Mouse (Mus musculus): ENCODE measurements around the gene Nmt1.

Nmt1 gene

DNA sequence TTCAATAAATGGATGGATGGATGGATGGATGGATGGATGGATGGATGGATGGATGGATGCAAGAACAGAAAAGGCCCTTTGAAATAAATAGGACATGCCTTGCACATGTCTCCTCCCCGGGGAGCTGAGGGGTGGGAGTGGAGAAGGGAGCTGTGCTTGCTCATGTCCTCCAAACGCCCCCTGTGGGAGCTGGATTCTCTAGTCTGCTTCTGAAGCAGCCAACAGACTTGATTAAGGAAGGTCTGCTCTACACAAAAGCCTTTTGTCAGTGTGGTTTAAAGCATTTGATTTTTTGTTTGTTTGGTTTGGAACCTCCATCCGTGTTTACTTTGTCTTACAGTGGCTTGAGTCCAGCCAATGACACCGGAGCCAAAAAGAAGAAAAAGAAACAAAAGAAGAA lies 14.8 kb downstream of the Nmt1 start:
- no peak for DNase-seq (ENCODE audit: low read depth in 1 of 2, low spot score in 2 of 2)

DNA sequence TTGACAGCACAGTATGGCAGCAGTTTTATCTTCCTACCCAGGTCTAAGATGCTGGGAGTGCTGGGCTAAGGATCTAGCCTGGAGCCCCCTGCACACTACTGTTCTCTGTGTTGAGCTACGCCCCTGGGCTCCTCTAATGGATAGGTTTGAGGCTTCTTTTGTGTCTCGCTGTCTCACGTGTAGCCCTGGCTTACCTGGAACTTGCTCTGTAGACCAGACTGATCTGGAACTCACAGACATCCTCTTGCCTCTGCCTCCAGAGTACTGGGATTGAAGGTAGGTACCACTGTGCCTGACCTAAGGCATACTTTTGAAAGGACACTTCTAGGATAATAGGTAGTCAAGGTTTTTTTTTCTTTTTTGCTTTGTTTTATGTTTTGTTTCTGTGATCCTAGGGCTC lies 16.0 kb downstream of the Nmt1 start:
- DNase-seq (ENCODE audit: low read depth in 1 of 2, low spot score in 2 of 2), result no peak

DNA sequence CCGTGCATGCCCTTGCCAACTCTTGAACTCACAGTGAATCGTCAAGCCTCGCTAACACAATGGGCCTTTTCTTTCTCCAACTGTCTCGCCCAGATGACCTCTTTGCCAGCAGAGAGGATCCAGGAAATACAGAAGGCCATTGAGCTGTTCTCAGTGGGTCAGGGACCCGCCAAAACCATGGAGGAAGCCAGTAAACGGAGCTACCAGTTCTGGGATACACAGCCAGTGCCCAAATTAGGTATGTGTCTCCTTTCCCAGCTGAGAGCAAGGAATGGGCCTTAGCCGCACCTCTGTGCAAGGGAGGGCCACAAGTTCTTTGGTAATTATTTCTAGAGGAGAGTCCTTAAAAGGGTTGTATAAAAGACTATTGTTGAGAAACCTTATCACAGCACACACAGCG lies 18.3 kb downstream of the Nmt1 start:
- no peak for DNase-seq (ENCODE audit: low read depth in 1 of 2, low spot score in 2 of 2)

DNA sequence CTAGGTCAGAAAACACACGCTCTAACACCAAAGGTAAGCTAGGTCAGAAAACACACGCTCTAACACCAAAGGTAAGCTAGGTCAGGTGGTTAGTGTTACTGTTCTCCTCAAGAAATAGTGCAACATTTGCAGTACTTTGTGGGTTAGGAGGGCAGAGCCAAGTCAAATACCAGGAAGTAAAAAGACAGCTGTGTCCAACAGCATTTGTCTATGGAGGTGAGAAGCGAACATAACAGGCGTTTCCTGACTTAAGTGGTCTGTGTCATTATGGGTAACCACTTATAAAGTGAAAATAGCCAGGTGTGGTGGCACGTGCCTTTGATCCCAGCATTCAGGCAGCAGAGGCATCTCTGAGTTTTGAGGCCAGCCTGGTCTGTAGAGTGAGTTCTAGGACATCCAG lies 21.6 kb downstream of the Nmt1 start:
- DNase-seq (ENCODE audit: low read depth in 1 of 2, low spot score in 2 of 2), result no peak

DNA sequence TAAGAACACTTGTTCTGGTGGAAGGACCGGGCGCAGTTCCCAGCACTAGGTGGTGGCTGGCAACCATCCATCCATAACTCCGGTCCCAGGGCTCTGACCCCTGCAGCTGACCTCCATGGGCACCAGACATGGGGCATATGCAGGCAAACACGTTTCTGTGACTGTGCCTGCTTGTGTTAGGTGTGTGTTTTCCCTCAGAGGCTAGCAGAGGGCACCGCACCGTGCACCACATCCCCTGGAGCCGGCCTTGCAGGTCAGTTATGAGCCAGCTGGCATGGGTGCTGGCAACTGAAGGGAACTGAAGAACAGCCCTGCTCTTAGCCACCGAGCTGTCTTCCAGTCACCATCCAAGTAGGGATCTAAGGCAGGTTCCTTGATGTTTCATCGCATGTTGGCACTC lies 22.2 kb downstream of the Nmt1 start:
- DNase-seq (ENCODE audit: low read depth in 1 of 2, low spot score in 2 of 2), result no peak

DNA sequence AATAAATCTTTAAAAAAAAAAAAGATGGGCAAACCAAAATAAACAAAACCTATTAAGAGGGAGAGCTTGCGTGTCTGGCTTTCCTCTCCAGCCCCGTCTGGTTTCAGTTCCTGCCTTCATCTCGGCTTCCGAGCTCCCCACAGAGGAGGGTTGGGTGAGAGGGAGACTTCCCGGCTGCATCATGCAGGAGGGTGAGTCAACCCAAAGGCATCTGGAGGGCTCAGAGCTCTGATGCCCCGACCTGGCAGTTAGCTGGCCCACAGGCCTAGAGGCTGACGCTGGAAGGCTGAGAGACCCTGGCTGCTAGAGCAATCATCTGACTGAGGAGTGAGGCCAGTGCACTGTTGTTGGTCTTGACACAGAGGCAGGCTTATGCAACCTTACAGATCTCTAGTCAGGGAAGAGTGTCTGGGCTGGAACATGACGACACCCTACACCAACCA lies 23.3 kb downstream of the Nmt1 start:
- peak; percentile 71 to 72 for DNase-seq (ENCODE audit: low read depth in 1 of 2, low spot score in 2 of 2)

DNA sequence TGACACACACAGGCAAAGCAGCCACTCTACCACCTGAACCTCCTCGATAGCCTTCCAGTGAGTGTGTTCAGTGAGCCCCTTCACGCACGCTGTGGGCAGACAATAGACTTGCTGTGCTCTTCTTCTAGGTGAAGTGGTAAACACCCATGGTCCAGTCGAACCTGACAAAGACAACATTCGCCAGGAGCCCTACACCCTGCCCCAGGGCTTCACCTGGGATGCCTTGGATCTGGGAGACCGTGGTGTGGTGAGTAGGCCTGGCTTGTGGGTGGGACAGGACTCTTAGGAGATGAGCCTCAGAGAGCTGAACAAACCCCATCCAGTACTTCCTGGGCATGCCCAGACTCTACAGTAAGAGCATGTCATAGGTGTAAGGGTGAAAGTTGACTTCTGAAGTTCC lies 24.1 kb downstream of the Nmt1 start:
- DNase-seq (ENCODE audit: low read depth in 1 of 2, low spot score in 2 of 2), result no peak

DNA sequence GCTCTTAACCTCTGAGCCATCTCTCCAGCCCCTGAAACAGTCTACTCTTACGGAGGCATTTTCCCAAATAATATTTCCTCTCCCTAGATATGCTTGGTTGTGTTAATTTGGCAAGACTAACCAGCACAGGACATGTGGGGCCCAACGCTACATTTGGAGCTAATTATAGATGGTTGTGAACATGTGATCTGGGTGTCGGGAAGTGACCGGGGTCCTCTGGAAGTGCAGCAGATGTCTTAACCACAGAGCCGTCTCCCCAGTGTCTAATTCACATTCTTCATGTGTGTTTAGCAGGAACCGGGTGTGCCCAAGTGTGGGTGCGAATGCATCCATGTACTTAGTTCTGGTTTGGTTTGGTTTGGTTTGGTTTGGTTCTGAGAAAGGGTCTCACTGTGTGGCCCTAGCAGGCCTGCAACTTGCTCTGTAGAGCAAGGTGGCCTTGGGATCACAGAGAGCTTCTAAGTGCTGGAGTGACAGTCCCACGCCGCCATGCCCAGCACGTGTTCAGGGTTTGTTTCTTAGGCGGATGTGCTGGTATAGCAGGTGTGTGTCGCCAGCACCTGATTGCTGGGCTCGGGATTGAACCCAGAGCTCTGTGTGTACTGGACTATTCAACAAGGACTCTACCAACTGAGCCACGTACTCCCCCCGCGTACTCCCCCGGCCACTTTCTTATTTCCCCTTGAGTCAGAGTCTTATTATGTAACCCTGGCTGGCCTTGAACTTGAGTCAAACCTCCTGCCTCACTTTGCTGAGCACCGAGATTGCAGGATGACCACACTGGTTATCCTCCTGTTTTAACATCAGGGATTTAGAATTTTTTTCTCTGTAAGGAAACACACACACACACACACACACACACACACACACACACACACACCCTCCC lies 25.4 kb downstream of the Nmt1 start:
- DNase-seq (ENCODE audit: low read depth in 1 of 2, low spot score in 2 of 2), result no peak

DNA sequence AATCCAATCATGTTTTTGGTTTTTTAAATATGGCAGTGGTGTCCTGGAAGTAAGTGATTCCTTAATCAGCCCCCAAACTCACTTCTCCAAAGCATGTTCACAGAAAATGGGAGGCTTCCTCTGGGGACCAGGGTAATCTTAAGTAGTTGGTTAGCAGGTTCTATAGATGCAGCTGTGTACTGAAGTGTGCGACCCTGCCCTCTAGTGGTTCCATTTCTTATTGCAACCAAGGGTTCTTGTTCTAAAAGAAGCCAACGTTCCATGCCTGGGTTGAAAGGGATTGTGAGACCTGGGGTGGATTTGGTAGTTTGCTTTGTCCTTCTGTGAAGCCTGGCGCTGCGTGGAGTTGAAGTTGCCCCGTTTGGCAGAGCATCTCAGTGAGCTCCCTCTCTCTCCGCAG lies 26.8 kb downstream of the Nmt1 start:
- DNase-seq (ENCODE audit: low read depth in 1 of 2, low spot score in 2 of 2), result peak; percentile 33 to 58

DNA sequence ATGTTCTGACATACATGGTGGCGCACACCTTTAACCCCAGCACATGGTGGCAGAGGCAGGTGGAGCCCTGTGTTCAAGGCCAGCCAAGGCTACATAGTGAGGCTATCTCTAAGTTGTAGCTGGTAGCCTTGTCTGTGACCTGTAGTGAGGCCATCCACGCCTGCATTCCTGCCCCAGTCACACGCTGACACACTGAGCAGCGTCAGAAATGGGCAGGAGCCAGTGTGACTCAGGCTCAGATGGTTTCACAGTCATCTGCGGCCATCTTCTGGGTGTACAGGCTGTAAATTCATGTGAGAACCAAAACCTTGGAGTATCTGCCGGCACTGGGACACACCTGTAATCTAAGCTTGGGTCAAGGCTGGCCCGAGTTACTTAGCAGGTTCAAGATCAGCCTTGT lies 28.6 kb downstream of the Nmt1 start:
- DNase-seq (ENCODE audit: low read depth in 1 of 2, low spot score in 2 of 2), result no peak

DNA sequence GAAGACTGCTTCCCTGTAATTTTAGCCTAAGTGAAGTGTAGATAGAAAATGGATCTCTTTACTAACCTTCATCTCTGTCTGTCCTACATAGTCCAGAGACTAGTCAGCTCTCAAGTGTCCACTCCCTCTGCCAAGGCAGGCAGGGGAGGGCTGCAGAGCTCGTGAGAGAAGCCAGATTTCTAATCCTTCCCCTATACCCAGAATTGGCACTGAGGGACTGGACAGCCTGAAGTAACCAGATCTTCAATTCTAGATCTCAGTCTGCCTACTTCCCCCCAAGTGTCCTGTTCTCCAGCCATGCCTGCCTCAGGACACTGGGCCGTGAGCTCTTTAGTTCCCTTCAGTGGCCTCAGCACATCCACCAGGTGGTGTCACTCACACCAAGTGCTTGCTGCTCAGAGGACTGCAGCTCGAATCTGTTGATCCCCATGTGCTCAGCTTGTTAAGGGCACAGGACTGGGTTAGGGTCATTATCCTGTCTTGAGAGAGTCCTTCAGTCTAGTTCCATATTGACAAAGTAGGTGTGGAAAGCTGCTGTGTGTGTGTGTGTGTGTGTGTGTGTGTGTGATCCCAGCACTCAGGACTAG lies 30.6 kb downstream of the Nmt1 start:
- no peak for DNase-seq (ENCODE audit: low read depth in 1 of 2, low spot score in 2 of 2)

DNA sequence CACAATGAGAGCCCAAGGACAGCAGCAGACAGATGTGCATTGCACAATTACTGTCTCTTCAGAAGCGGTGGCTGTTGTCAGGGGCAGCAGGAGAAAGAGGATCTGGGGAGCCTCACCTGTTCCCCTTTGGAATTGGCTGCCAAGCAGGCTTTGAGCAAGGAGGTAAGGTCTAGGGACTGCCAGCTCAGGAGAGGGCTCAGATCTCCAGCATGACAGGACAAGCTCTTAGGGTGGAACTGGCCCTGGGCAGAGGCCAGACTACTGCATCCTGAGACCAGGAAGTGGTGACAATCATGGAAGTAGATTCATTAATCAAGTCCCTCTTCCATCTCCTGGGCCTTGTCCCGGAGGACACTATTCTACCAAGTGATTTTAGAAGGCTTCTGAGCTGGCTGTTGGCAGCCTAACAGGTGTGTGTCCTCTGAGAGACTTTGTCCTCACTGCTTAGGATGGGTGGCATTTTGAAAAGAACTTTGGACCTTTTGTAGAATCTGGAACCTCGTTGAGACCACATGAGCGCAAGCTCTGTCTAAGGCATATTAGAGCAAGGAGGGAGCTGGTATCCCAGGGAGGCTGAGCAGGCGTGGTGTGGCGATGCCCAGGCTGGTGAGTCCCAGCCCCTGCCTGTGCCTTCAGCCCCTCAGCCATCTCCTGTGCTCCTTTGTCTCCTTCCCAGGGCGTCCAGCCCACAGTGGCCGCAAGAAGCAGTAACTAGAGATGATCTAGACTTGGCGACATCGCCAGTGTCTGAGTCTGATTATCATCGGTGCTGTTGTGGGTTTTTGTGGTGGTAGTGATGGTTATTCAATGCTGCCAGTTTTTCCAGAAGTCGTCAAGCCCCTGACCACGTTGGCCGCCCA lies 38.4 kb downstream of the Nmt1 start:
- no peak for DNase-seq (ENCODE audit: low read depth in 1 of 2, low spot score in 2 of 2)

DNA sequence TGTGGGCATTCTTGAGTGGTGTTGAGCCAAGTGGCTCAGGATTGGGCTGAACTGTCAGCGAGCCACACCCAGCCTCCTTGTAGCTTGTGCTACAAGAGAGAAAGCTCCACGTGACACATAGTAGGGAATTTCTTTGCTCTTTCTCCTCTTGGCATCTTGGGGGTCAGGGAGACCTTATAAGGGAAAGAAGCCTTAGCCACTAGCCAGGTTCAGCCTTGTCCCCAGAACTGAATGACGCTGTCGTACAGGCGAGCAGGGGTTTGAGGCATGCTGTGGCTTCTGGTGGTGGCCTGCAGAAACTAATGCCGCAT lies 39.0 kb downstream of the Nmt1 start:
- DNase-seq (ENCODE audit: low read depth in 1 of 2, low spot score in 2 of 2), result no peak

DNA sequence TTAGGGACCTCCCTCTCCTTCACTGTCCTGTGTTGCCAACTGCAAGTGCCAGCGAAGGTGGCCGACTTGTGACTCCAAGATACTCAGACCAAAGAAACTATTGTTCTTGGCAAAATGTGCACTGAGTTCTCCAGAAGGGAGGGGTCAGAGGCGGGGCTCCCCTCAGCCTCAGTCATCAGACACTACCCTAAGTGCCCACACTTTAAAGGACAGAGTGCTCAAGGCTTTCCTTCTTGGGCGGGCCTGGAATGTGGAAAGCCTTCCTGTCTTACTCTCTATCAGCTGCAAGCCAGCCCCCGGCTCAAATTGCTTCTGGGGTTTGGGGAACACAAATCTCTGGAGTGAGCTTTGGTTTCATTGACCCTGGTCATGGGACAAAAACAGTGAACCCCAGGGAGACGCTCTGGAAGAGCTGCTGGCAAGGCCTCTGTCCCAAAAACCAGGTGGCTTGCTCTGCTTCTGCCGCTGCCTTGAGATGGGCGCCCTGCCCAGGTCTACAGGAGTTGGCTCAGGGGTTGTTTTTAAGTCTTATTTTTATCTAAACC lies 39.5 kb downstream of the Nmt1 start:
- no peak for DNase-seq (ENCODE audit: low read depth in 1 of 2, low spot score in 2 of 2)

DNA sequence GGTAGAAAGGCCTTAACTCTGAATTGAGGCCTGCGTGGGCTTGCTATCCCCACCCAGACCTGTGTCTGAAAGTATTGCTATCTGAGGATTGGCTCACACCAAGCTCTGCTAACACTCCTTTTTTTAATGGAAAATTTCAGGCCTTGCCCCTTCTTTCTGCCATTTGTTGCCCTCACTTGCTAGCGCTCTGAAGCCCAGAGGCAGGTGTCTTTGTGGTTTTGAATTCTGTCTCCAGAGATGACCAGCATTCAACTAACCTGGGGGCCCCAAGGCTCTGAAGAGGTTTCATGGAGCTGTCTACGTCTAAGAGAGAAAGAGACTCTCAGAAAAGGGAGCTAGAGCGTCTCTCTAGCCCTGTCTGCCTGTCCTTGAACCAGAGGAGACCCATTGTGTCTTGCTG lies 40.3 kb downstream of the Nmt1 start:
- no peak for DNase-seq (ENCODE audit: low read depth in 1 of 2, low spot score in 2 of 2)

DNA sequence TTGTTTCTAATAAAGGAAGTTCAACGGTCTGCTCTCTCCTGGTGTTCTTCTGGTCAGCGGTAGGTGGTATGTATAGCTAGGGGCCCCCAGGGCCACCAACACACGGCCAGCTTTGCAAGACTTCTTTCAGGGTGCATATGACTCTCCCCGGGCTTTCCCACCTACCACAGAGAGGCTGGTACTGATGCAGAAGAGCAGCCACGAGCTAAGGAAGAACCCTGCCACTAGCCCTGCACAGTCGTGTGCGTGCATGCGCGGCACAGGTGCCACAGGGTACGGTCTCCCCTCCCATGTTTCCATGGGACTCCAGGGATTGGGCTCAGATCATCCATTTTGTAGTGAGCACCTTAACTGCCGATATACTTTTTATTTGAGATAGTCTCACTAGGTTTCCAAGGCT lies 40.9 kb downstream of the Nmt1 start:
- DNase-seq (ENCODE audit: low read depth in 1 of 2, low spot score in 2 of 2), result no peak

DNA sequence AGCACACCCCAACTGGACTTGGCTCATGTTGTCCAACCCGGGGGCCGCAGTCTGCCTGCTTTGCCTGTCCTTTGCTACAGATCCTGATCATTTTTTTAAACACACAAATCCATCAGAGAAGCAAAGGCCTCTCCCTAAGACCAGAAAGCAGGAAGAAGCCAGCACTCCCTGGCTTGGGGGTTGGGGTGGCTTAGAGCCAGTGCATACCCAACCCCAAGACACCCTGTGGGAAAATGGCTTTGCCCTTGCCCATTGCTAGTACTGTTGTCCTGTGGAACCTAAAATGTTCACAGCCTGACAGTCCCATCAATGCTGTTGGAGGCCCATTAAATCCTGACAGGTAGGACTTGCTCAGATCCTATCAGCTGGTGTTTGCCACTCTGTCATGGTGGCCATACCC lies 41.7 kb downstream of the Nmt1 start:
- no peak for DNase-seq (ENCODE audit: low read depth in 1 of 2, low spot score in 2 of 2)

DNA sequence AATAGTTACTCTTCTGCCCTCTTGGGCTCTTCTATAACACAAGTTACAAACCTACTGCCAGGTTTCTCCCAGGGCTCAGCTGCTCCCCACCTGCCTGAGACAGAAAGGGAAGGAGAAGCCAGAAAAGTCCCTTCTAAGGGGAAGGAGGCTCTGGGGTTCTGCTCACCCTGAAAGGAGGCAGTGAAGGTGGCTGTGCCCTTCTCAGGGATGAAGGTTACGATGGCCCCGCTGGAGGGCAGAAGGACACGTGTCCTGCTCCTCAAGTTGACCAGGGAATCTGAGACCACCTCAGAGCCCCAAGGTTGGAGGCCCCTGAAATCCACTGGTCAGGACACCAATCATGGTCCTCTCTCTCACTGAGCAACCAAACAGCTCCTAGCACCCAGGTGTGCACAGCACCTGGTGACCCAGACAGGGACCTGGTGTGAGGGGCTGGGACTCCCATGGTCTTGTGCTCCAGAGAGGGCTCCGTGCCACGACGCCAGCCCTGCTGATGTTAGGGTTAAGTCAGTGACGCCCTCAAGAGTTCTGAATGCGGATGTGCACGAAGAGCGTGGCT lies 42.4 kb downstream of the Nmt1 start:
- DNase-seq (ENCODE audit: low read depth in 1 of 2, low spot score in 2 of 2), result no peak

DNA sequence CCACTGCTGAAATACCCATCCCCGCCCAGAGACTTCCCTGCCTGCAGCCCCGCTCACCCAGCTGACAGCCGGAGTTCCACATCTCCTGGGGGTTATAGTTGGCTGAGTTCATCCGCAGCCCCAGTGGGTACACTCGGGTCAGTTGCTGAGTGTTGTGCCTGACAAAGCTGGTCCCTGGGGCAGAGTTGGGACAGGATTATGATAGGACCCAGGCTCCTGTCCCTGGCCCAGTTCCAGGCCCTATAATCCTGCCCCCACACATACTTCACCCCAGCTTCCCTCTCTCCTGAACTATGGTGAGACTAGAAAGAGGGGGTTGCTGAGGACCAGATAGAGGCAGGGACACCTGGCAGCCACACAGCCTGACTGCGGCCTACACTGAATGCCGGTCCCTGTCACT lies 45.7 kb downstream of the Nmt1 start:
- no peak for DNase-seq (ENCODE audit: low read depth in 1 of 2, low spot score in 2 of 2)

DNA sequence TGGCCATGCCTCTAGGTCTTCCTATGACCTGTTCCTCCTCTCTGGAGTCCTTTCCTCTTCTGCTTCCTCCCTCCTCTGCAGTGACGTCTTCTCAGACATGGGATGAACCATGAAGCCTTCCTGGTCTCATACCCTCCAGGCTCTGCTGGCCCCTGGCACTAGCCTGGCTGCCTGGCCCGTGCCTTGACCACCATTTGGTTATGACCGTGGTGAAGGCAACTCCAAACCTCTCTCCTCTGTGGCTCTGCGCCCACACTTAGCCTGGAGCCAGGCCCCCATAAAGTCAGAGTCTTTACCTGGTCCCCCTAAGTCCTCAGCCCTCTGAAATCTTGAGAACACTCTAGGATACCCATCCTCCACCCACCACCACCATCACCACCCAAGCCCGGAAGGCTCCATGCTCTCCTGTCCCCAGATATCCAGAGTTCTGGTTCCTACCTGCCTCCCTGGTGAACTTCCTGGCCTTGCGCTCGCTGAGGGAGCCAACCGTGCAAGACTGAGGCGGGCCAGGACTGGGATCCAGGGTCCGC lies 46.2 kb downstream of the Nmt1 start:
- no peak for DNase-seq (ENCODE audit: low read depth in 1 of 2, low spot score in 2 of 2)

DNA sequence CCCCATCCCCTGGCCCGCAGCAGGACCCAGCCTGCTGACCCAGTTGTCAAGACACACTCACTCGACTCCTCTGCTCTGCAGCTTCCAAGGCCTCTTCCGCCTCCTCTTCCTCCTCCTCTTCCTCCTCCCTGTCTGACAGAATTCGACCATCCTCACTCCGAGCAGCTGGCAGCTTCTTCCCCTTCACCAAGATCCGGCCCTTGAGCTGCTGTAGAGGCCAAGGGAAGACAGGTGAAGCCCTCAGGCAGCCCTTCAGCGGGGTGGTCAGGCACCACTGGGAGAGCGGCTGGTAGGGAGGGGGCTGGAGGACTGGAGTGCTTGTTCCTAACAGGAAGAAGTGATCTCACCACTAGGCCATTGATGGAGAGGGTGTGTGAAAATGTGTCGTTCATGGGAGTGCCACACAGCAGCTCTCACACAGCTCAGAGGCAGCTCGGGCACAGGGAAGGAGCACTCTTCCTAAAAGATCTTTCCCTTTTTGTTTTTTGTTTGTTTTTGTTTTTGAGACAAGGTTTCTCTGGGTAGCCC lies 46.9 kb downstream of the Nmt1 start:
- no peak for DNase-seq (ENCODE audit: low read depth in 1 of 2, low spot score in 2 of 2)
